Mouse (Mus musculus) ovary, adult 18-20 months (tissue): ENCODE measurements around the gene Zscan4-ps2.
"Not testable (repeated sequence)": the region's sequence is repeated elsewhere in the genome, so short reads cannot be mapped to it uniquely, and the experiment has no call there.

ENCODE experiments used
- DNase-seq: peaks from one replicate; pipeline ENCODE4 v3.0.0; 2022; ENCODE audit warnings: low spot score, mixed read lengths

Zscan4-ps2 gene

DNA sequence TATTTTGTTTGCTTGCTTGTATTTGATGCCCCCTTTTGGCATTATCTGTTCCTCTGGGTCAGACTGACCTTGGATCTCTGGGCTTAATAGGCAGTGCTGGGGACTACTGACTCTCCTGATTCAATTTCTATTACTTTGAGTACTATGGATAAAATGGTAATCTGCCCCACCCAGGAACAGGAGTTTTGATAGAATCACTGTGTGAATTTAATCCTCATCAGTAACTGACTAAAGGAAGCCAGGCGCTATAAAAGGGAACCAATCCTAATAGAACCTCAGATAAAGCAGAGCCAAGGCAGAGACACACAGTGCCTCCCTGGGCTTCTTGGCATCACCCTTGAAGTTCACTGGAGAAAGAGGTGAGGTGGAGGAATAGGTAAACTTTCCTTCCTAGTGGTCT, at the start of gene Zscan4-ps2:
TSS of gene Zscan4-ps2 (plus strand) at position 301 of the 400 bp plus-strand sequence.
- not testable (repeated sequence) for DNase-seq
